In genomic region chr17:23680336-23680735, GRCm38 (mm10) we compare ENCODE assay signal across 16 mouse cellular contexts. TPM values are rescaled to one million over a fixed set of nuclear protein-coding genes. Genes with fewer than 3 reads are reported as not detected.
DNase-seq lines count a peak whose midpoint lies in the region; ATAC-seq lines count a peak whose summit lies in the region.
"Had no signal": no experiment of that assay in that cellular context is flagged by ENCODE, and none has a peak within 500 bp of the region (broad histone marks: within the 10 kb centered on the region; RNA-seq: fewer than 3 reads in every experiment).

No protein-coding gene starts in this region.

- H3K27ac ChIP-seq in hindbrain, embryonic 10.5 days: no peak overlapping the region
- no peak overlapping the region for H3K27ac ChIP-seq in hindbrain, embryonic 11.5 days (ENCODE audit: low read depth, low read length)
- H3K27ac ChIP-seq in midbrain, embryonic 11.5 days (ENCODE audit: low read depth, low read length): no peak overlapping the region
- no peak overlapping the region for H3K27ac ChIP-seq in midbrain, embryonic 16.5 days (ENCODE audit: low read length)
- H3K27ac ChIP-seq in embryonic facial prominence, embryonic 13.5 days: no peak overlapping the region
- H3K27ac ChIP-seq in stomach, embryonic 16.5 days (ENCODE audit: low read length): 0 out of 2 replicates have a peak overlapping the region, but pooled peaks have one; percentile 34
- H3K27ac ChIP-seq: embryonic facial prominence, embryonic 15.5 days; hindbrain, embryonic 15.5 days; midbrain, embryonic 12.5 days had no signal

- H3K4me3 ChIP-seq in hindbrain, embryonic 10.5 days: peak overlapping the region; percentile 39
- H3K4me3 ChIP-seq in hindbrain, embryonic 11.5 days (ENCODE audit: low read depth, low read length): no peak overlapping the region
- H3K4me3 ChIP-seq in midbrain, embryonic 11.5 days (ENCODE audit: low read depth, low read length): no peak overlapping the region
- H3K4me3 ChIP-seq in midbrain, embryonic 16.5 days (ENCODE audit: low read depth, low read length): no peak overlapping the region
- peak overlapping the region; percentile 31 for H3K4me3 ChIP-seq in embryonic facial prominence, embryonic 13.5 days
- peak overlapping the region; percentile 44 for H3K4me3 ChIP-seq in stomach, embryonic 16.5 days (replicated peaks; ENCODE audit: low read length)

- H3K9ac ChIP-seq in hindbrain, embryonic 11.5 days (ENCODE audit: low read depth, low read length): no peak overlapping the region
- no peak overlapping the region for H3K9ac ChIP-seq in midbrain, embryonic 11.5 days (ENCODE audit: low read length)
- no peak overlapping the region for H3K9ac ChIP-seq in midbrain, embryonic 16.5 days (ENCODE audit: low read depth, low read length)
- 0 out of 2 replicates have a peak overlapping the region, but pooled peaks have one; percentile 49 for H3K9ac ChIP-seq in embryonic facial prominence, embryonic 13.5 days
- H3K9ac ChIP-seq in stomach, embryonic 16.5 days (ENCODE audit: low read length): 0 out of 2 replicates have a peak overlapping the region, but pooled peaks have one; percentile 60
- H3K9ac ChIP-seq: embryonic facial prominence, embryonic 15.5 days; hindbrain, embryonic 15.5 days; midbrain, embryonic 12.5 days had no signal

- peaks cover 95% of the 10 kb centered on the region for H3K27me3 ChIP-seq in hindbrain, embryonic 10.5 days (ENCODE audit: insufficient read depth, poor library complexity, severe bottlenecking)
- peaks cover 78% of the 10 kb centered on the region for H3K27me3 ChIP-seq in hindbrain, embryonic 11.5 days (ENCODE audit: control insufficient read depth, insufficient read depth, low read length)
- H3K27me3 ChIP-seq in midbrain, embryonic 11.5 days (ENCODE audit: control insufficient read depth, insufficient read depth, low read length): peaks cover 70% of the 10 kb centered on the region
- H3K27me3 ChIP-seq in midbrain, embryonic 16.5 days (ENCODE audit: control insufficient read depth, insufficient read depth, low read depth, low read length): peaks cover 58% of the 10 kb centered on the region
- peaks cover 94% of the 10 kb centered on the region for H3K27me3 ChIP-seq in embryonic facial prominence, embryonic 13.5 days
- peaks cover 28% of the 10 kb centered on the region for H3K27me3 ChIP-seq in stomach, embryonic 16.5 days (ENCODE audit: control insufficient read depth, insufficient read depth, low read length)

- H3K4me2 ChIP-seq in hindbrain, embryonic 11.5 days (replicated peaks; ENCODE audit: low read depth, low read length): no peak overlapping the region
- H3K4me2 ChIP-seq in midbrain, embryonic 11.5 days: no peak overlapping the region
- H3K4me2 ChIP-seq in midbrain, embryonic 16.5 days (ENCODE audit: low read length): no peak overlapping the region
- peak overlapping the region; percentile 51 for H3K4me2 ChIP-seq in embryonic facial prominence, embryonic 13.5 days
- H3K4me2 ChIP-seq in stomach, embryonic 16.5 days (ENCODE audit: low read depth, low read length): peak overlapping the region; percentile 51

- peaks cover 59% of the 10 kb centered on the region for H3K4me1 ChIP-seq in hindbrain, embryonic 10.5 days (replicated peaks)
- H3K4me1 ChIP-seq in hindbrain, embryonic 11.5 days (replicated peaks; ENCODE audit: control insufficient read depth, insufficient read depth, low read length): peaks cover 12% of the 10 kb centered on the region
- H3K4me1 ChIP-seq in midbrain, embryonic 11.5 days (ENCODE audit: control insufficient read depth, insufficient read depth, low read length): peaks cover 25% of the 10 kb centered on the region
- H3K4me1 ChIP-seq in midbrain, embryonic 16.5 days (ENCODE audit: control insufficient read depth, insufficient read depth, low read length): peaks cover 21% of the 10 kb centered on the region
- H3K4me1 ChIP-seq in embryonic facial prominence, embryonic 13.5 days: peaks cover 39% of the 10 kb centered on the region
- peaks cover 37% of the 10 kb centered on the region for H3K4me1 ChIP-seq in stomach, embryonic 16.5 days (ENCODE audit: control insufficient read depth, insufficient read depth, low read length)

- H3K36me3 ChIP-seq in hindbrain, embryonic 10.5 days: no peaks in the 10 kb centered on the region
- no peaks in the 10 kb centered on the region for H3K36me3 ChIP-seq in hindbrain, embryonic 11.5 days (ENCODE audit: control insufficient read depth, insufficient read depth, low read length)
- H3K36me3 ChIP-seq in midbrain, embryonic 11.5 days (ENCODE audit: control insufficient read depth, insufficient read depth, low read length): no peaks in the 10 kb centered on the region
- no peaks in the 10 kb centered on the region for H3K36me3 ChIP-seq in midbrain, embryonic 16.5 days (ENCODE audit: control insufficient read depth, insufficient read depth, low read length)
- H3K36me3 ChIP-seq in embryonic facial prominence, embryonic 13.5 days: no peaks in the 10 kb centered on the region
- no peaks in the 10 kb centered on the region for H3K36me3 ChIP-seq in stomach, embryonic 16.5 days (ENCODE audit: control insufficient read depth, insufficient read depth, low read length)
- H3K36me3 ChIP-seq: embryonic facial prominence, embryonic 15.5 days; hindbrain, embryonic 15.5 days; midbrain, embryonic 12.5 days had no signal

- WGBS in hindbrain, embryonic 10.5 days: 79% methylated on average over 9 of the region's 9 CpGs
- 77% methylated on average over 9 of the region's 9 CpGs for WGBS in hindbrain, embryonic 11.5 days
- WGBS in midbrain, embryonic 11.5 days: 77% methylated on average over 9 of the region's 9 CpGs
- 81% methylated on average over 9 of the region's 9 CpGs for WGBS in midbrain, embryonic 16.5 days
- 65% methylated on average over 9 of the region's 9 CpGs for WGBS in embryonic facial prominence, embryonic 13.5 days
- 59% methylated on average over 9 of the region's 9 CpGs for WGBS in stomach, embryonic 16.5 days

- DNase-seq in hindbrain, embryonic 10.5 days (ENCODE audit: low spot score): no peak
- DNase-seq in hindbrain, embryonic 11.5 days (ENCODE audit: low spot score): no peak
- peak; percentile 33 for DNase-seq in midbrain, embryonic 11.5 days (ENCODE audit: low spot score, missing footprints)
- no peak for DNase-seq in testis, postnatal 14 days (ENCODE audit: low spot score)
- DNase-seq: kidney, postnatal 4 days; right cerebral cortex, postnatal 14 days; thymus, postnatal 25 days had no signal

- H3K9me3 ChIP-seq in hindbrain, embryonic 10.5 days: no peaks in the 10 kb centered on the region
- H3K9me3 ChIP-seq in hindbrain, embryonic 11.5 days (ENCODE audit: control insufficient read depth, low read length): no peaks in the 10 kb centered on the region
- H3K9me3 ChIP-seq in midbrain, embryonic 11.5 days (ENCODE audit: control insufficient read depth, low read length): no peaks in the 10 kb centered on the region
- no peaks in the 10 kb centered on the region for H3K9me3 ChIP-seq in midbrain, embryonic 16.5 days (replicated peaks; ENCODE audit: control insufficient read depth, low read length, poor library complexity, severe bottlenecking)
- no peaks in the 10 kb centered on the region for H3K9me3 ChIP-seq in embryonic facial prominence, embryonic 13.5 days
- H3K9me3 ChIP-seq in stomach, embryonic 16.5 days (replicated peaks; ENCODE audit: control insufficient read depth, low read length): no peaks in the 10 kb centered on the region
- H3K9me3 ChIP-seq: embryonic facial prominence, embryonic 15.5 days; hindbrain, embryonic 15.5 days; midbrain, embryonic 12.5 days had no signal

- no peak for ATAC-seq in hindbrain, embryonic 11.5 days (ENCODE audit: low FRiP score)
- ATAC-seq in midbrain, embryonic 11.5 days (ENCODE audit: low FRiP score): no peak
- no peak for ATAC-seq in midbrain, embryonic 16.5 days
- ATAC-seq in embryonic facial prominence, embryonic 13.5 days (ENCODE audit: insufficient number of reproducible peaks, insufficient read depth, low FRiP score, low TSS enrichment, low read depth): no peak
- no peak for ATAC-seq in stomach, embryonic 16.5 days (ENCODE audit: insufficient read depth, low FRiP score)
- ATAC-seq: forebrain, embryonic 16.5 days had no signal

RNA-seq across cellular contexts. Expression of gene Cldn6, which starts 1.3 kb away (rescaled TPM):
- 20.8 and 54.2 TPM in 2 replicates for polyA plus RNA-seq in hindbrain, embryonic 10.5 days (2016; fragmentation: Nextera tagmentation; extraction: Ambion mirVana)
- 12.8 and 18.1 TPM in 2 replicates for polyA plus RNA-seq in hindbrain, embryonic 11.5 days (2014; fragmentation: Nextera tagmentation; extraction: Ambion mirVana)
- 2.3 and 2.5 TPM in 2 replicates for polyA plus RNA-seq in midbrain, embryonic 11.5 days (2014; fragmentation: Nextera tagmentation; extraction: Ambion mirVana)
- 0.52 and 1.2 TPM in 2 replicates for polyA plus RNA-seq in midbrain, embryonic 16.5 days (2015; fragmentation: Nextera tagmentation; extraction: Ambion mirVana)
- polyA plus RNA-seq in embryonic facial prominence, embryonic 13.5 days (2015; fragmentation: Nextera tagmentation; extraction: Ambion mirVana): 34.8 and 47.1 TPM in 2 replicates
- 69.6 and 70.6 TPM in 2 replicates for polyA plus RNA-seq in stomach, embryonic 16.5 days (2015; fragmentation: Nextera tagmentation; extraction: Ambion mirVana)
- polyA plus RNA-seq: adrenal gland, adult 2 months had no signal

RNA-seq across cellular contexts. Expression of gene Tnfrsf12a, which starts 3.1 kb away (rescaled TPM):
- 2.7 and 7.1 TPM in 2 replicates for polyA plus RNA-seq in hindbrain, embryonic 10.5 days (2016; fragmentation: Nextera tagmentation; extraction: Ambion mirVana)
- 1.2 and 3.3 TPM in 2 replicates for polyA plus RNA-seq in hindbrain, embryonic 11.5 days (2014; fragmentation: Nextera tagmentation; extraction: Ambion mirVana)
- 2.0 and 2.2 TPM in 2 replicates for polyA plus RNA-seq in midbrain, embryonic 11.5 days (2014; fragmentation: Nextera tagmentation; extraction: Ambion mirVana)
- 2.5 and 2.6 TPM in 2 replicates for polyA plus RNA-seq in midbrain, embryonic 16.5 days (2015; fragmentation: Nextera tagmentation; extraction: Ambion mirVana)
- 10.4 and 13.1 TPM in 2 replicates for polyA plus RNA-seq in embryonic facial prominence, embryonic 13.5 days (2015; fragmentation: Nextera tagmentation; extraction: Ambion mirVana)
- 24.1 and 26.6 TPM in 2 replicates for polyA plus RNA-seq in stomach, embryonic 16.5 days (2015; fragmentation: Nextera tagmentation; extraction: Ambion mirVana)

RNA-seq across cellular contexts. Expression of gene Cldn9, which starts 3.5 kb away (rescaled TPM):
- polyA plus RNA-seq in hindbrain, embryonic 10.5 days (2016; fragmentation: Nextera tagmentation; extraction: Ambion mirVana): 6.3 and 13.1 TPM in 2 replicates
- polyA plus RNA-seq in hindbrain, embryonic 11.5 days (2014; fragmentation: Nextera tagmentation; extraction: Ambion mirVana): 4.1 and 6.5 TPM in 2 replicates
- polyA plus RNA-seq in midbrain, embryonic 11.5 days (2014; fragmentation: Nextera tagmentation; extraction: Ambion mirVana): 0.58 and 0.82 TPM in 2 replicates
- polyA plus RNA-seq in midbrain, embryonic 16.5 days (2015; fragmentation: Nextera tagmentation; extraction: Ambion mirVana): 0.62 and 0.67 TPM in 2 replicates
- 8.7 and 14.3 TPM in 2 replicates for polyA plus RNA-seq in embryonic facial prominence, embryonic 13.5 days (2015; fragmentation: Nextera tagmentation; extraction: Ambion mirVana)
- 1.3 and 2.2 TPM in 2 replicates for polyA plus RNA-seq in stomach, embryonic 16.5 days (2015; fragmentation: Nextera tagmentation; extraction: Ambion mirVana)
- polyA plus RNA-seq: liver, adult 2 months had no signal

RNA-seq across cellular contexts. Expression of gene Thoc6, which starts 6.7 kb away (rescaled TPM):
- polyA plus RNA-seq in hindbrain, embryonic 10.5 days (2016; fragmentation: Nextera tagmentation; extraction: Ambion mirVana): 72.7 and 80.2 TPM in 2 replicates
- 56.6 and 56.8 TPM in 2 replicates for polyA plus RNA-seq in hindbrain, embryonic 11.5 days (2014; fragmentation: Nextera tagmentation; extraction: Ambion mirVana)
- 55.1 and 57.0 TPM in 2 replicates for polyA plus RNA-seq in midbrain, embryonic 11.5 days (2014; fragmentation: Nextera tagmentation; extraction: Ambion mirVana)
- 34.4 and 36.0 TPM in 2 replicates for polyA plus RNA-seq in midbrain, embryonic 16.5 days (2015; fragmentation: Nextera tagmentation; extraction: Ambion mirVana)
- 46.6 and 53.5 TPM in 2 replicates for polyA plus RNA-seq in embryonic facial prominence, embryonic 13.5 days (2015; fragmentation: Nextera tagmentation; extraction: Ambion mirVana)
- 37.0 and 38.5 TPM in 2 replicates for polyA plus RNA-seq in stomach, embryonic 16.5 days (2015; fragmentation: Nextera tagmentation; extraction: Ambion mirVana)

RNA-seq across cellular contexts. Expression of gene Hcfc1r1, which starts 6.9 kb away (rescaled TPM):
- polyA plus RNA-seq in hindbrain, embryonic 10.5 days (2016; fragmentation: Nextera tagmentation; extraction: Ambion mirVana): 34.0 and 45.4 TPM in 2 replicates
- 49.7 and 52.5 TPM in 2 replicates for polyA plus RNA-seq in hindbrain, embryonic 11.5 days (2014; fragmentation: Nextera tagmentation; extraction: Ambion mirVana)
- polyA plus RNA-seq in midbrain, embryonic 11.5 days (2014; fragmentation: Nextera tagmentation; extraction: Ambion mirVana): 37.4 and 40.6 TPM in 2 replicates
- 129 and 137 TPM in 2 replicates for polyA plus RNA-seq in midbrain, embryonic 16.5 days (2015; fragmentation: Nextera tagmentation; extraction: Ambion mirVana)
- polyA plus RNA-seq in embryonic facial prominence, embryonic 13.5 days (2015; fragmentation: Nextera tagmentation; extraction: Ambion mirVana): 64.0 and 79.4 TPM in 2 replicates
- polyA plus RNA-seq in stomach, embryonic 16.5 days (2015; fragmentation: Nextera tagmentation; extraction: Ambion mirVana): 93.1 and 112 TPM in 2 replicates

Comparison
In these comparisons a context has a peak if more than half of its experiments do, and no peak if none do; other contexts are left out.
1. H3K4me3 ChIP-seq: peak in hindbrain, embryonic 10.5 days (single experiment), embryonic facial prominence, embryonic 13.5 days (single experiment) and stomach, embryonic 16.5 days (single experiment); none in hindbrain, embryonic 11.5 days (single experiment), midbrain, embryonic 11.5 days (single experiment) and midbrain, embryonic 16.5 days (single experiment).
2. H3K4me2 ChIP-seq: peak in embryonic facial prominence, embryonic 13.5 days (single experiment) and stomach, embryonic 16.5 days (single experiment); none in hindbrain, embryonic 11.5 days (single experiment), midbrain, embryonic 11.5 days (single experiment) and midbrain, embryonic 16.5 days (single experiment).
3. H3K9ac ChIP-seq: peak in embryonic facial prominence, embryonic 13.5 days (single experiment) and stomach, embryonic 16.5 days (single experiment); none in hindbrain, embryonic 11.5 days (single experiment), midbrain, embryonic 11.5 days (single experiment) and midbrain, embryonic 16.5 days (single experiment).